Mouse (Mus musculus) adrenal gland, postnatal 14 days (tissue): ENCODE measurements around the gene Gm45261. TPM values are rescaled to one million over a fixed set of nuclear protein-coding genes. Genes with fewer than 3 reads are reported as not detected.
A peak's percentile ranks its signal among the peaks of the same experiment; 100 is the strongest.

Experiments
- DNase-seq: peaks from one replicate; pipeline ENCODE4 v3.0.0; 2021; ENCODE audit warnings: mixed read lengths
- long read RNA-seq, 2 experiments: library from polyadenylated mRNA; stranded (forward); transcript quantifications; one replicate each; pipeline ENCODE4 v2.0.0; 2021
- total RNA-seq: library from RNA; stranded (reverse); gene quantifications from 2 replicates; pipeline ENCODE4 v1.2.3, GENCODE M21; 2021

The Gm45261 gene
- not detected in 2 replicates for total RNA-seq
- long read RNA-seq, experiment 1 = 0 reads
- long read RNA-seq, experiment 2 = 0 reads

- no peak for DNase-seq
These were observed at the start of gene Gm45261 for GRCm38 (mm10) chr1:80461348-80461747. TSS of gene Gm45261 (minus strand) at chr1:80461448.

- DNase-seq = no peak
These were observed 43.5 kb upstream of the Gm45261 start for GRCm38 (mm10) chr1:80504757-80505156.

GRCm38 (mm10) chr1:80504081-80504480 is 42.8 kb upstream of the Gm45261 start:
- DNase-seq = no peak

GRCm38 (mm10) chr1:80502456-80503165 is 41.4 kb upstream of the Gm45261 start:
- no peak for DNase-seq

- no peak for DNase-seq
These were observed 38.0 kb upstream of the Gm45261 start for GRCm38 (mm10) chr1:80499264-80499663.

- no peak for DNase-seq
These were observed 35.1 kb upstream of the Gm45261 start for GRCm38 (mm10) chr1:80496360-80496759.

- DNase-seq = no peak
These were observed 22.2 kb upstream of the Gm45261 start for GRCm38 (mm10) chr1:80483419-80483818.

- no peak for DNase-seq
These were observed 13.7 kb upstream of the Gm45261 start for GRCm38 (mm10) chr1:80474942-80475341.

GRCm38 (mm10) chr1:80472395-80472794 is 11.1 kb upstream of the Gm45261 start:
- DNase-seq = no peak

- DNase-seq = no peak
These were observed 1.3 kb downstream of the Gm45261 start for GRCm38 (mm10) chr1:80459923-80460322.

GRCm38 (mm10) chr1:80459477-80459876 is 1.8 kb downstream of the Gm45261 start:
- no peak for DNase-seq

- no peak for DNase-seq
These were observed 7.3 kb downstream of the Gm45261 start for GRCm38 (mm10) chr1:80453971-80454370.

- DNase-seq = no peak
These were observed 9.2 kb downstream of the Gm45261 start for GRCm38 (mm10) chr1:80451914-80452549.

- peak; percentile 17 for DNase-seq
These were observed 13.7 kb downstream of the Gm45261 start for GRCm38 (mm10) chr1:80447554-80447953.

GRCm38 (mm10) chr1:80440911-80441310 is 20.3 kb downstream of the Gm45261 start:
- DNase-seq = no peak

- no peak for DNase-seq
These were observed 22.7 kb downstream of the Gm45261 start for GRCm38 (mm10) chr1:80438506-80438905.

- no peak for DNase-seq
These were observed 33.3 kb downstream of the Gm45261 start for GRCm38 (mm10) chr1:80427946-80428345.

GRCm38 (mm10) chr1:80427425-80427824 is 33.8 kb downstream of the Gm45261 start:
- DNase-seq = no peak

- DNase-seq = no peak
These were observed 36.6 kb downstream of the Gm45261 start for GRCm38 (mm10) chr1:80424666-80425065.

- DNase-seq = peak; percentile 22
These were observed 42.8 kb downstream of the Gm45261 start for GRCm38 (mm10) chr1:80418321-80419045.

- no peak for DNase-seq
These were observed 44.9 kb downstream of the Gm45261 start for GRCm38 (mm10) chr1:80416329-80416728.

- no peak for DNase-seq
These were observed 48.7 kb downstream of the Gm45261 start for GRCm38 (mm10) chr1:80412521-80412920.
